In genomic region chr13:74208986-74209345, GRCm38 (mm10) we compare ENCODE assay signal across 8 mouse cellular contexts. TPM values are rescaled to one million over a fixed set of nuclear protein-coding genes. Genes with fewer than 3 reads are reported as not detected.
DNase-seq lines count a peak whose midpoint lies in the region; ATAC-seq and TF ChIP-seq lines count a peak whose summit lies in the region.

No protein-coding gene starts in this region.

- peak overlapping the region; percentile 62 for H3K4me3 ChIP-seq in heart, adult 2 months
- peak overlapping the region; percentile 97 for H3K4me3 ChIP-seq in testis, adult 2 months (ENCODE audit: control insufficient read depth, low read depth, low read length)
- peak overlapping the region; percentile 88 for H3K4me3 ChIP-seq in heart, postnatal 0 days (ENCODE audit: low read depth, low read length)
- H3K4me3 ChIP-seq in limb, embryonic 15.5 days: peak overlapping the region; percentile 87
- peak overlapping the region; percentile 87 for H3K4me3 ChIP-seq in neural tube, embryonic 15.5 days (replicated peaks)

- 0 out of 2 replicates have a peak, but pooled peaks cover 1% of the 10 kb centered on the region for H3K79me2 ChIP-seq in heart, adult 2 months (replicated peaks; ENCODE audit: control insufficient read depth, insufficient read depth, low read length)

- no peak for TF ChIP-seq POLR2A in heart, adult 2 months (IDR thresholded peaks at IDR 0.05; ENCODE audit: insufficient read depth, low read depth, low read length)
- TF ChIP-seq POLR2A in testis, adult 2 months (IDR thresholded peaks at IDR 0.05; ENCODE audit: control insufficient read depth, low read depth, low read length): no peak

- peak overlapping the region; percentile 79 for H3K4me2 ChIP-seq in heart, postnatal 0 days (ENCODE audit: low read depth, low read length)
- H3K4me2 ChIP-seq in limb, embryonic 15.5 days: peak overlapping the region; percentile 81
- H3K4me2 ChIP-seq in neural tube, embryonic 15.5 days: peak overlapping the region; percentile 90

- peak overlapping the region; percentile 70 for H3K9ac ChIP-seq in heart, adult 2 months (ENCODE audit: low read depth, low read length)
- H3K9ac ChIP-seq in heart, postnatal 0 days (replicated peaks; ENCODE audit: low read depth, low read length): peak overlapping the region; percentile 86
- H3K9ac ChIP-seq in limb, embryonic 15.5 days: peak overlapping the region; percentile 87
- H3K9ac ChIP-seq in neural tube, embryonic 15.5 days (replicated peaks): peak overlapping the region; percentile 78

- H3K27me3 ChIP-seq in heart, adult 2 months (ENCODE audit: control insufficient read depth, insufficient read depth, low read length): no peaks in the 10 kb centered on the region
- no peaks in the 10 kb centered on the region for H3K27me3 ChIP-seq in testis, adult 2 months (ENCODE audit: control insufficient read depth, insufficient read depth, low read length)
- H3K27me3 ChIP-seq in heart, postnatal 0 days (ENCODE audit: control insufficient read depth, insufficient read depth, low read length): no peaks in the 10 kb centered on the region
- H3K27me3 ChIP-seq in limb, embryonic 15.5 days: no peaks in the 10 kb centered on the region
- no peaks in the 10 kb centered on the region; the same call in 1 of the 2 replicates for H3K27me3 ChIP-seq in neural tube, embryonic 15.5 days (replicated peaks)

- no peak for TF ChIP-seq CTCF in heart, adult 2 months (IDR thresholded peaks at IDR 0.05)
- TF ChIP-seq CTCF in testis, adult 2 months (IDR thresholded peaks at IDR 0.05; ENCODE audit: control insufficient read depth, insufficient read depth, insufficient replicate concordance, low read depth, low read length): no peak
- TF ChIP-seq CTCF in heart, postnatal 0 days (IDR thresholded peaks at IDR 0.05; ENCODE audit: low read depth): no peak

- intact Hi-C loops in heart, adult 2 months (cut with DNase I): loop anchor here (5.0 kb wide), 1 partner anchor 93 kb away; no protein-coding TSS in a partner anchor
- intact Hi-C loops in heart, postnatal 10 days (cut with DNase I): loop anchor here (2.0 to 5.0 kb wide), 2 partner anchors 38 to 238 kb away; no protein-coding TSS in a partner anchor

- peak overlapping the region; percentile 97 for H3K27ac ChIP-seq in heart, adult 2 months
- H3K27ac ChIP-seq in testis, adult 2 months (ENCODE audit: control insufficient read depth, insufficient read depth, low read depth, low read length): peak overlapping the region; percentile 77
- H3K27ac ChIP-seq in heart, postnatal 0 days (ENCODE audit: low read depth): peak overlapping the region; percentile 99
- H3K27ac ChIP-seq in limb, embryonic 15.5 days: peak overlapping the region; percentile 87
- H3K27ac ChIP-seq in neural tube, embryonic 15.5 days (replicated peaks): peak overlapping the region; percentile 95

- TF ChIP-seq EP300 in heart, adult 2 months (IDR thresholded peaks at IDR 0.05; ENCODE audit: insufficient read depth, low read depth, low read length): no peak
- peak; percentile 24; the same call in 1 of the 2 replicates for TF ChIP-seq EP300 in heart, postnatal 0 days (IDR thresholded peaks at IDR 0.05; ENCODE audit: low read depth)

- H3K4me1 ChIP-seq in heart, adult 2 months (ENCODE audit: control insufficient read depth, insufficient read depth, low read length): peaks cover 3% of the 10 kb centered on the region
- no peaks in the 10 kb centered on the region for H3K4me1 ChIP-seq in testis, adult 2 months (ENCODE audit: control insufficient read depth, insufficient read depth, low read length)
- peaks cover 23% of the 10 kb centered on the region for H3K4me1 ChIP-seq in heart, postnatal 0 days (ENCODE audit: control insufficient read depth, insufficient read depth)
- H3K4me1 ChIP-seq in limb, embryonic 15.5 days: peaks cover 22% of the 10 kb centered on the region
- peaks cover 34% of the 10 kb centered on the region for H3K4me1 ChIP-seq in neural tube, embryonic 15.5 days

- H3K9me3 ChIP-seq in heart, postnatal 0 days (replicated peaks; ENCODE audit: control insufficient read depth, low read length): no peaks in the 10 kb centered on the region
- no peaks in the 10 kb centered on the region for H3K9me3 ChIP-seq in limb, embryonic 15.5 days
- H3K9me3 ChIP-seq in neural tube, embryonic 15.5 days (replicated peaks): no peaks in the 10 kb centered on the region

- 14% methylated on average over 12 of the region's 12 CpGs for WGBS in heart, adult 2 months
- 17% methylated on average over 12 of the region's 12 CpGs for WGBS in heart, postnatal 0 days
- WGBS in limb, embryonic 15.5 days: 16% methylated on average over 12 of the region's 12 CpGs
- WGBS in neural tube, embryonic 15.5 days: 12% methylated on average over 12 of the region's 12 CpGs

- peaks cover 4% of the 10 kb centered on the region for H3K36me3 ChIP-seq in heart, adult 2 months (ENCODE audit: control insufficient read depth, insufficient read depth, low read length)
- H3K36me3 ChIP-seq in testis, adult 2 months (ENCODE audit: control insufficient read depth, insufficient read depth, low read length): 0 out of 2 replicates have a peak, but pooled peaks cover 1% of the 10 kb centered on the region
- H3K36me3 ChIP-seq in heart, postnatal 0 days (replicated peaks; ENCODE audit: control insufficient read depth, insufficient read depth, low read length): peaks cover 11% of the 10 kb centered on the region
- H3K36me3 ChIP-seq in limb, embryonic 15.5 days: peaks cover 16% of the 10 kb centered on the region
- peaks cover 3% of the 10 kb centered on the region for H3K36me3 ChIP-seq in neural tube, embryonic 15.5 days

- peak in 1 of 2 experiments; percentile 32 for DNase-seq in heart, adult 2 months
- DNase-seq in heart, postnatal 10 days: no peak
- DNase-seq in testis, postnatal 10 days (ENCODE audit: low spot score): no peak
- no peak for DNase-seq in heart, postnatal 0 days (ENCODE audit: low spot score)
- no peak for DNase-seq in testis, postnatal 14 days (ENCODE audit: low spot score)

- peak; percentile 48 for ATAC-seq in heart, postnatal 0 days (ENCODE audit: insufficient read depth, low read depth)
- no peak for ATAC-seq in limb, embryonic 15.5 days (ENCODE audit: insufficient number of reproducible peaks, low FRiP score, low TSS enrichment, low read depth)
- peak; percentile 76 for ATAC-seq in neural tube, embryonic 15.5 days (ENCODE audit: low FRiP score)

RNA-seq across cellular contexts. Expression of gene Exoc3, which starts 0.4 kb away (rescaled TPM):
- 10 to 100 TPM; 47.5 to 54.1 TPM for total RNA-seq in heart, adult 2 months (2021)
- 51.2 and 69.8 TPM in 2 replicates for polyA plus RNA-seq in heart, adult 2 months (2012; rRNA removed)
- total RNA-seq in heart, postnatal 10 days (2021): 10 to 100 TPM; 54.4 to 57.3 TPM
- 28.4 and 34.2 TPM in 2 replicates for polyA plus RNA-seq in testis, adult 2 months (2012; rRNA removed)
- total RNA-seq in heart, postnatal 0 days (2014; rRNA removed; ENCODE audit: low replicate concordance): 47.0 and 62.8 TPM in 2 replicates
- polyA plus RNA-seq in heart, postnatal 0 days (2015; fragmentation: Nextera tagmentation; extraction: Ambion mirVana): 55.5 and 57.4 TPM in 2 replicates
- polyA plus RNA-seq in limb, embryonic 15.5 days (2015; fragmentation: Nextera tagmentation; extraction: Ambion mirVana): 79.0 and 82.2 TPM in 2 replicates
- 109 and 115 TPM in 2 replicates for polyA plus RNA-seq in neural tube, embryonic 15.5 days (2015; fragmentation: Nextera tagmentation; extraction: Ambion mirVana)
